In the genomic region with DNA sequence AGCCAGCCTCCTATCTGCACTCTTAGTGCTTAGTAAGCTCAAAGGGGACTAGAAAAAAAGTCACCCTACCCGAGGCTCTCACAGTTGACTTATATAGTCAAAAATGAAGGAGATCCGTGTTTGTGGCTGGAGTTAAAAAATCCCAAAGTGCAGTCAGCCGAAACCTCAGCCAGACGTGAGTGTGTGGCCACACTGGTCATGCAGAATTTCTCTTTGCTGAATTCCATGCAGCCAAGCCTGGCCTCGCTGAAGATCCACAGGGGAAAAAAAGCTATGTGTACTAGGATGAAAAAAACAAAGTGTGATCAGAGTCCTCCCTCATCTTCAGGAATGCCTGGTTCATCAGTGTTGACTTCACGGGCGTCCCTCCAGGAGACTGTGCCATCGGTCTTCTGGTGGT, we compare ENCODE assay signal across 17 mouse cellular contexts.
"Had no signal": no experiment of that assay in that cellular context is flagged by ENCODE, and none has a peak within 500 bp of the region (broad histone marks: within the 10 kb centered on the region; RNA-seq: fewer than 3 reads in every experiment).

No protein-coding gene starts in this region.

- H3K9ac ChIP-seq: neural tube, embryonic 12.5 days; neural tube, embryonic 13.5 days; neural tube, embryonic 15.5 days; stomach, embryonic 15.5 days had no signal

- H3K36me3 ChIP-seq: neural tube, embryonic 12.5 days; neural tube, embryonic 13.5 days; neural tube, embryonic 15.5 days; stomach, embryonic 15.5 days had no signal

- H3K4me2 ChIP-seq: neural tube, embryonic 12.5 days; neural tube, embryonic 13.5 days; neural tube, embryonic 15.5 days; stomach, embryonic 15.5 days had no signal

- H3K9me3 ChIP-seq: neural tube, embryonic 12.5 days; neural tube, embryonic 13.5 days; neural tube, embryonic 15.5 days; stomach, embryonic 15.5 days had no signal

- H3K27ac ChIP-seq: neural tube, embryonic 12.5 days; neural tube, embryonic 13.5 days; neural tube, embryonic 15.5 days; stomach, embryonic 15.5 days; stomach, postnatal 0 days had no signal

- H3K27me3 ChIP-seq: neural tube, embryonic 12.5 days; neural tube, embryonic 13.5 days; stomach, embryonic 15.5 days had no signal

- H3K4me1 ChIP-seq: stomach, embryonic 15.5 days had no signal

- DNase-seq: retina, postnatal 1 day; right cerebral cortex, adult 18-20 months; right cerebral cortex, postnatal 14 days; right cerebral cortex, postnatal 25 days; right cerebral cortex, postnatal 4 days; spleen, adult 18-20 months; thymus, adult 18-20 months; thymus, adult 2 months; thymus, postnatal 14 days; thymus, postnatal 25 days; thymus, postnatal 36 days; thymus, postnatal 4 days had no signal

- H3K4me3 ChIP-seq: neural tube, embryonic 12.5 days; neural tube, embryonic 13.5 days; neural tube, embryonic 15.5 days; stomach, embryonic 15.5 days had no signal
